Mouse (Mus musculus) brain, embryonic 14.5 days (tissue): ENCODE measurements around the gene Prss22.
A peak's percentile ranks its signal among the peaks of the same experiment; 100 is the strongest.

ENCODE experiments used
- CTCF ChIP-seq: fragments of 200-500 bp; IDR thresholded peaks from 2 replicates; pipeline ENCODE4 v1.5.1; 2012; ENCODE audit warnings: inconsistent platforms, mild to moderate bottlenecking, moderate library complexity, borderline replicate concordance; ENCODE audit not compliant: insufficient read depth, insufficient read length; ENCODE audit errors: extremely low read depth
- POLR2A ChIP-seq: fragments of 200-500 bp; IDR thresholded peaks from 2 replicates; pipeline ENCODE4 v1.6.1; 2012; ENCODE audit warnings: mild to moderate bottlenecking, inconsistent platforms, borderline replicate concordance; ENCODE audit not compliant: poor library complexity, insufficient read depth, insufficient read length, severe bottlenecking; ENCODE audit errors: extremely low read depth

- TF ChIP-seq CTCF: peak; percentile 76; the same call in 1 of the 2 replicates
- TF ChIP-seq POLR2A: no peak
Measured at GRCm38 (mm10) chr17:23969231-23969630, 28.7 kb downstream of the Prss22 start.
